Mouse (Mus musculus) small intestine, adult 10 weeks (tissue): Measurements from ENCODE around the gene Ttc36. TPM values are rescaled to one million over a fixed set of nuclear protein-coding genes. Genes with fewer than 3 reads are reported as not detected.

ENCODE experiments used
- polyA plus RNA-seq: library from polyadenylated mRNA; stranded (reverse); fragments of 350-450 nt; fragmentation: Illumina TruSeq; extraction: RNeasy Lipid Tissue Mini Kit (QIAGEN cat#74804); gene quantifications from one replicate; pipeline ENCODE4 v1.2.3, GENCODE M21; 2014; ENCODE audit warnings: low replicate concordance

The Ttc36 gene
- not detected for polyA plus RNA-seq

DNA sequence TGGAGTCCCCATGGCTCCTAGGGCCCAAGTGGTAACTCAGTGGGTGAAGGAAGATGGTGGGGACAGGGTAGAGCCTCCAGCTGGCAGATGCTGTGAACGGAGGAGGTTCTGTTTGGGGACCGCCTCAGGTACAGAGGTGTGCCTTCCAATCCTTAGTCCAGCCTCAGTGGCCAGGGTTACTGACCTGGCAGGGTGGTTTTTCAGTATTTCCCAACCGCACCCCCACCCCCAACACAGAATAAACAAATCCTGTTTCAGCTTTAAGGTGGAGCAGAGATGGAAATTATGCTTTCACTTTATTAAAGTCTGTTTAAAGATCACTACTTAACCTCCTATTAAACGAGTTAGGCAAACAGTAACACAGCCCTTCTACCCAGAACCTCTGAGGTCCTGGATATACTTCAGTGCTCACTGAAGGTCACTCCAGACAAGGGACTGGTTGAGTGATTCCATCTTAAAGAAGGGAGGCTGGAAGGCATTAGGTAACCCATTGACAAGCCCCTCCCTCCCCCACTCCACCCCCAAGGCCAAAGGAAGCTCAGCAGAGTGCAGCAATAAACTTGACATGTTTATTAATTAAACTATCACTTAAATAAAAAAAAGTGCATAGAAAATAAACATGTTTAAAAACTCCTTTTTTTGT is at the start of gene Ttc36:
Gene Ttc36, minus strand, starts transcription at position 265 of the 643 bp plus-strand sequence.

DNA sequence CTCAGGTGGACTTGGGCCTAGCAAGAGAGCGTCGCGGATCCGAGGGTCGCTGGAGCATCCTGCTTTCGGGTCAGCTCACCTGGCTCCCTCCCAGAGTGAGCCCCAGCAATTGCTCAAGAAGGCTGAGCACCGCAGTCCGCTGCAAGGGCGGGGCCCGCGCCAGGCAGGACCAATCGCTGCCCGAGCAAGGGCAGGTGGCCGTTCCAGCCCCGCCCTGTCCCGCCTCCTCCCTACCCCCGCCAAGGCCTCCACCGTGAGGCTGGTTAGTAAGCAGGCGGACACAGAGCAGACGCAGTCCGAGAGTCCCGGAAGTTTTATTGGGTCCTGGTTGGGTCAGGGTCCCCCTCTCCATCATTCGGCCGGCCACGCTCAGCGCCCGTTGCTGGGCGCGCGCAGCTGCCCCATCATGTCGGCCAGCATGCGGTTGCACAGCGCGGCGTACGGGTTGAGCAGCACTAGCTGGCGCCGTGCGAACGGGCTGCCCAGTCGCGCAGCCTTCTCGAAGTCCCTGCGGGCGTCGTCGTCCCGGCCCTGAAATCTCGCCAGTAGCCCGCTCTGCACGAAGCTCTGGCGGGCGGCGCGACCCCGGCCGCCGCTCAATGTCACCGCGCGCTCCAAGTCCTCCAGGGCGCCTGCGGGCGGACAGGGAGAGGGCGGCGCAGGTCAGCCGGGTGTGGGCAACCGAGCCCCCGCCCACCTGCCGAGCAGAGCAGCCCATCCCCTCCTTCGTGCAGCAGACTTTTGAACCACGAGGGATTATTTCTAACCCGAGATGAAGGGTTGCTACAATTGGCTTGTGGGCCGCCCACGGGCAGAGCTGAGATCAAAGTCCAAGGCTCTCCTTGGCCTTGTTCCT is 3.5 kb downstream of the Ttc36 start, which contains the start of gene Tmem25:
Gene Tmem25, minus strand, starts transcription at position 206 of the 856 bp plus-strand sequence.

DNA sequence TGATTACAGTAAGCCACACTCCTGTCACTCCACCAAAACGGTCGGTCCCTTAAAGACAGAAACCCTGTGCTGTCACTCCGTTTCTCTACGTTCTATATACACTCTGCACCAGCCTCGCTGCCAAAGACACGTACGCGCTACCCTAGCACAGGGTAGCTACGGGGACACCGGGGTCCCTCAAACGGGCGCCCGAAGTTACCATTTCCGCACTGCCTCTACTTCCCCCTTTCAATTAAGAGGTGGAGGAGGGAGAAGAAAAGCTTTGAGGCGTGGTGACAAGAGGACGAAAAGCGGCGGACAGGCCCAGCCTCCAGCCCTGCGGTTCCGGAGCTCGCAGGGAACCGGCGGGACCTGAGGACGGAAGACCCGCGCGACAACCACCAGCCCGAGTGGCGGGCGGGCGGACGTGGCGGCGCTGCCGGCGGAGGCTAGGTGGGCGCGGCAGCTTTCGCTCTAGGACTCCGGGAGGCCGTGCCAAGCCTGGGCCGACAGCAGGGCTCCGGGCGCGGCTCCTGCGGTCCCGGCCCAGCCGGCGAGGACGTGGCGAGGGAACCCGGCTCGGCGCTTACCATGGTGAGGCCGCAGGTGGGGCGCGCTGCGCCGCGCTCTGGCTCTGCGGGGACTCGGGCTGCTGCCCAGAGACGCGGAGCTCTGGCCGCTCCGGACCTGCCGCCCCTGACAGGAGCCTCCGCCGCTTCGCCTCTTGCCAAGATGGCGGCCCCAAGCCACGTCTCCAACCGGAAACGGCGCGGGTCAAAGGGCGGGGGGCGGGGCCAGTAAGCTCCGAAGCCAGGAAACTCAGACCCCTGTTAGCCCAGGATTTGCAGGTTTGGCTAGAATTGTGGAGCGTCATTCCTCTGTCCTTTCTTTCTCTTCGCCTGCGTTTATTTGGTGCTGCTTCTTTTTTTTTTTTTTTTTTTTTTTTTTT is 35.5 kb downstream of the Ttc36 start, which contains the start of the genes Arcn1 and Ift46:
Gene Arcn1, minus strand, starts transcription at position 745 of the 928 bp plus-strand sequence.
Gene Ift46, plus strand, starts transcription at position 808 of the 928 bp plus-strand sequence.

Other genes starting within 250 kb of the Ttc36 start
- gene Cxcr5, start 241.2 kb downstream of the Ttc36 start, polyA plus RNA-seq = 0.37 TPM
- gene Ddx6, start 198.2 kb downstream of the Ttc36 start, polyA plus RNA-seq = 130 TPM
- gene Treh, start 129.8 kb downstream of the Ttc36 start, polyA plus RNA-seq = 43.8 TPM
- 0.15 TPM for gene Phldb1, start 67.9 kb downstream of the Ttc36 start, polyA plus RNA-seq
- gene Arcn1, start 35.2 kb downstream of the Ttc36 start, polyA plus RNA-seq = 481 TPM
- 17.8 TPM for gene Ift46, start 35.2 kb downstream of the Ttc36 start, polyA plus RNA-seq
- 0.52 TPM for gene Tmem25, start 3.8 kb downstream of the Ttc36 start, polyA plus RNA-seq
- 9.9 TPM for gene Kmt2a, start 78.2 kb upstream of the Ttc36 start, polyA plus RNA-seq
- 807 TPM for gene Atp5l, start 117.7 kb upstream of the Ttc36 start, polyA plus RNA-seq
- 74.3 TPM for gene Ube4a, start 162.5 kb upstream of the Ttc36 start, polyA plus RNA-seq
- 15.6 TPM for gene Cd3g, start 177.4 kb upstream of the Ttc36 start, polyA plus RNA-seq
- gene Cd3d, start 178.7 kb upstream of the Ttc36 start, polyA plus RNA-seq = 1.2 TPM
- 7.4 TPM for gene Cd3e, start 206.6 kb upstream of the Ttc36 start, polyA plus RNA-seq
- 48.4 TPM for gene Mpzl2, start 236.7 kb upstream of the Ttc36 start, polyA plus RNA-seq